Mouse (Mus musculus) forebrain, embryonic 14.5 days (tissue): ENCODE data around the gene Olfr830. TPM values are rescaled to one million over a fixed set of nuclear protein-coding genes. Genes with fewer than 3 reads are reported as not detected.
"Not testable (repeated sequence)": the region's sequence is repeated elsewhere in the genome, so short reads cannot be mapped to it uniquely, and the experiment has no call there.

Source experiments
- ATAC-seq: fragments of 200-750 bp; cut with Nextera tagmentation; 2 replicates; pipeline ENCODE4 v1.8.0; 2017; ENCODE audit warnings: mild to moderate bottlenecking, moderate library complexity
- DNase-seq: peaks from one replicate; pipeline ENCODE4 v3.0.0-alpha.2; 2015; ENCODE audit warnings: low spot score
- H3K27ac ChIP-seq: fragments of 300-500 bp; sonication (generic); 2 replicates; pipeline ENCODE4 v1.5.1; 2014; ENCODE audit warnings: low read depth, mild to moderate bottlenecking, control low read depth, low read length, moderate library complexity
- H3K27me3 ChIP-seq: fragments of 300-500 bp; sonication (generic); replicated peaks from 2 replicates; pipeline ENCODE4 v1.6.1; 2014; ENCODE audit warnings: low read length, control low read depth, mixed read lengths; ENCODE audit not compliant: control insufficient read depth, insufficient read depth
- H3K36me3 ChIP-seq: fragments of 300-500 bp; sonication (generic); 2 replicates; pipeline ENCODE4 v1.6.1; 2014; ENCODE audit warnings: low read length, control low read depth; ENCODE audit not compliant: control insufficient read depth, insufficient read depth
- H3K4me1 ChIP-seq: fragments of 300-500 bp; sonication (generic); 2 replicates; pipeline ENCODE4 v1.6.1; 2014; ENCODE audit warnings: antibody characterized with exemption, low read length, control low read depth; ENCODE audit not compliant: control insufficient read depth, insufficient read depth
- H3K4me2 ChIP-seq: fragments of 300-500 bp; sonication (generic); 2 replicates; pipeline ENCODE4 v1.6.1; 2014; ENCODE audit warnings: mild to moderate bottlenecking, control low read depth, low read length
- H3K4me3 ChIP-seq: fragments of 300-500 bp; sonication (generic); 2 replicates; pipeline ENCODE4 v1.5.1; 2014; ENCODE audit warnings: low read depth, low read length, control low read depth
- H3K9ac ChIP-seq: fragments of 300-500 bp; sonication (generic); 2 replicates; pipeline ENCODE4 v1.6.1; 2014; ENCODE audit warnings: mild to moderate bottlenecking, low read length, control low read depth, moderate library complexity
- H3K9me3 ChIP-seq: fragments of 300-500 bp; sonication (generic); replicated peaks from 2 replicates; pipeline ENCODE4 v1.6.1; 2016; ENCODE audit warnings: low read length, control low read depth, mixed read lengths; ENCODE audit not compliant: control insufficient read depth
- WGBS: fragments of 180-500 bp; shearing (Covaris S2); extraction: QIAGEN DNeasy Blood & Tissue Kit; methylation state at CpG from one replicate; pipeline ENCODE4 v1.1.7; 2014; 5-methylcytosine and 5-hydroxymethylcytosine counted together
- polyA plus RNA-seq: library from polyadenylated mRNA; unstranded; fragments of >200 nt; fragmentation: Nextera tagmentation; extraction: Ambion mirVana; gene quantifications from 2 replicates; pipeline ENCODE4 v1.2.1, GENCODE M21; 2014

Olfr830 gene
- not detected in 2 replicates for polyA plus RNA-seq

DNA sequence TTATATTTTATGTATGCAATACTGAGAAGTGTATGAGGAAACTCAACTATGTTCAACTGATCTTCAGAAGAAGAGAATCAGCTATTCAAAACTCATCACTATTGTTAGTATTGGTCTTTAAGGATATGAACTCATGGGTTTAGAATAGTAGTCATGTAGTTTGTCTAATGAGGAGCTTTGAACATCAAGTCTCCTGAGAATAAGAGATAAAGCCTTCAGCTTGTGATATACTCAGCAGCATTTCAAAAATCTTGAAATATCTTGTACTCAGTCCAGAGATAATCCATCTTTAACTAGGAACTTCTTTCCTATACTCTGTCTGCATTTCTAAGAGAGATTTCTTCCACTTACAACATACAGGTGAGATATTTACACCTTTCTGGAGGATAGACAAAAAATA lies at the start of gene Olfr830:
Gene Olfr830, plus strand, starts transcription at position 301 of the 400 bp plus-strand sequence.
- Histone ChIP-seq H3K27ac (no peak within 1 kb of the TSS), H3K27me3 (no peaks in the 10 kb centered on the region), H3K4me3 (no peak within 1 kb of the TSS), H3K9ac (no peak within 1 kb of the TSS), H3K36me3 (no peaks in the 10 kb centered on the region), H3K4me2 (no peak within 1 kb of the TSS), H3K4me1 (no peaks in the 10 kb centered on the region), H3K9me3 (no peaks in the 10 kb centered on the region)
- DNase-seq (no peak), ATAC-seq (no peak)

DNA sequence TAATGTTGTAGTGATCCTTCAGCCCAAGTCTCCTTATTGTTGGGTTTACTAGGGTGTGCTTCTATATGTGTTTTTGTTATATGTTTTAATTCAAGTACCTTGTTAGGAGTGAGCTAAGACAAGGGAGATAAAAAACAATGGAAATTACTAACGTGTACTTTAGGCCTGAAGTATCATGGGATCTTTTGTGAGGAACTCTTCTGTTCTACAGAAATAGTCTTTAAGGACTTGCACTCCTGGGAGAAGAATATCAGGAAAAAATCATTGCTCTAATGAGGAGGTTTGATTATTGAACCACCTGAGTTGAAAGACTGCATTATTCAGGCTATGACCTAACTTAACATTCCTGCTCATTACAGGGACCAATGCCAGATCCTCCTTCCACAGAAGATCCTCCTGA lies 19.9 kb upstream of the Olfr830 start, which contains the start of gene Olfr829:
Gene Olfr829, plus strand, starts transcription at position 301 of the 400 bp plus-strand sequence.
- DNase-seq (no peak), ATAC-seq (no peak)
- Histone ChIP-seq H3K9ac (no peak within 1 kb of the TSS), H3K27me3 (no peaks in the 10 kb centered on the region), H3K27ac (no peak within 1 kb of the TSS), H3K4me1 (no peaks in the 10 kb centered on the region), H3K4me2 (no peak within 1 kb of the TSS), H3K9me3 (no peaks in the 10 kb centered on the region), H3K36me3 (no peaks in the 10 kb centered on the region), H3K4me3 (no peak within 1 kb of the TSS)
- whole genome bisulfite sequencing: 71% methylated on average over 1 of the region's 1 CpGs

DNA sequence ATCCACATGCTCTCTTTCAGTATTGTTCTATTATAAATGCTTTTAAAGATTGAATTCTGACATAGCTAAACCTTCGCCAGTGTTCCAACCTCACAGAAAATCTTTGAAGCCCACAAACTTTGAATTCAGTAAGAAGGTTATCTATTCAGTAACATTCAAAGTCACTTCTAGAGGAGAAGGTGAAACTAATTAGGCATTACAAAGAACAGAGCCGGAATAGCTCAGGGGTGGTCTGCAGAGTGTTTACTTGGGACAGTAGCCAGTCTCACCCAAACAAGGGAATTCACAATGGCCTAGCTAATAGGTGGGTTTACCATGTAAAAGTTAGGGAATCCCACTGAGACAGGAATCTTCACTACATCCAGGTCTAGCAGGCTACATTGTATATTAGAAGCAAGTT lies 33.2 kb downstream of the Olfr830 start:
- H3K27me3 ChIP-seq, H3K9ac ChIP-seq, H3K4me1 ChIP-seq, H3K4me3 ChIP-seq, H3K36me3 ChIP-seq, DNase-seq, ATAC-seq, H3K9me3 ChIP-seq, H3K27ac ChIP-seq, H3K4me2 ChIP-seq: not testable (repeated sequence)
- WGBS: 75% methylated on average over 2 of the region's 2 CpGs

DNA sequence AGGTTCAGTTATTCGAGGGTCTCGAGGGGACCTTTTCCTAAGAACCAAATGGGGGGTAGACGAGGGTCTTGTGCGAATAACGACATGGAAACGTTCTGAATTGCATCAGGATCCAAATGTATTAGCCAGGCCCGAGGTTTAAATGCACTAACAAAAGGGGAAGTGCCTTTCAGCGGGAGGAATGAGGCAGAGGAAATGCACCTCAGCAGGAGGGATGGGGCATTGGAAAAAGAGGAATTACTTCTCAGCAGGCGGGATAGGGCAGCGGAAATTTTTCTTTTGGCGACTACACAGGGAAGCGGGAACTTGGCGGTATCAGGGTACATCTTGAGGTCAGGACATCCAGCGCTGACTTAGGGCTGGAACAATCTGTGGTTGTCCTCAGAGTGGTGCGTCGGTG lies 53.4 kb downstream of the Olfr830 start:
- H3K9me3 ChIP-seq, H3K4me3 ChIP-seq, DNase-seq, H3K36me3 ChIP-seq, H3K4me2 ChIP-seq, H3K4me1 ChIP-seq, ATAC-seq, H3K27me3 ChIP-seq, H3K9ac ChIP-seq, H3K27ac ChIP-seq: not testable (repeated sequence)
- 84% methylated on average over 15 of the region's 16 CpGs for WGBS

Other genes starting within 250 kb of the Olfr830 start
- not detected in 2 replicates for gene Muc16, start 200.2 kb upstream of the Olfr830 start, polyA plus RNA-seq
- not detected in 2 replicates for gene Olfr24, start 110.7 kb upstream of the Olfr830 start, polyA plus RNA-seq
- not detected in 2 replicates for gene Olfr828, start 55.2 kb upstream of the Olfr830 start, polyA plus RNA-seq
- not detected in 2 replicates for gene Olfr829, start 19.8 kb upstream of the Olfr830 start, polyA plus RNA-seq
- not detected in 2 replicates for gene Olfr832, start 62.4 kb downstream of the Olfr830 start, polyA plus RNA-seq
- not detected in 2 replicates for gene Olfr834, start 113.3 kb downstream of the Olfr830 start, polyA plus RNA-seq
- gene Olfr835, start 158.0 kb downstream of the Olfr830 start, polyA plus RNA-seq: not detected in 2 replicates
- not detected in 2 replicates for gene Olfr836, start 245.7 kb downstream of the Olfr830 start, polyA plus RNA-seq